Mouse (Mus musculus) lung, adult 2 months (tissue): Measurements from ENCODE around the gene Pamr1. TPM values are rescaled to one million over a fixed set of nuclear protein-coding genes. Genes with fewer than 3 reads are reported as not detected.
A peak's percentile ranks its signal among the peaks of the same experiment; 100 is the strongest.

Experiments used
- DNase-seq: peaks from one replicate; pipeline ENCODE4 v3.0.0; 2022
- H3K4me1 ChIP-seq: fragments of 200-500 bp; 2 replicates; pipeline ENCODE4 v1.6.1; 2011; ENCODE audit warnings: low read length; ENCODE audit not compliant: control insufficient read depth, insufficient read depth
- H3K4me3 ChIP-seq: fragments of 200-500 bp; replicated peaks from 2 replicates; pipeline ENCODE3; 2011; ENCODE audit warnings: low read depth, mild to moderate bottlenecking, control low read depth, low read length; ENCODE audit errors: extremely low read depth
- CTCF ChIP-seq: fragments of 200-500 bp; IDR thresholded peaks from 2 replicates; pipeline ENCODE4 v1.5.1; 2011; ENCODE audit warnings: mild to moderate bottlenecking, low read length, control low read depth; ENCODE audit not compliant: insufficient read depth
- POLR2A ChIP-seq: fragments of 200-500 bp; IDR thresholded peaks from 2 replicates; pipeline ENCODE4 v1.6.1; 2011; ENCODE audit warnings: low read depth, mild to moderate bottlenecking, control low read depth, low read length, borderline replicate concordance; ENCODE audit errors: extremely low read depth
- WGBS: fragments of 180-500 bp; shearing (Covaris S2); methylation state at CpG from one replicate; pipeline ENCODE4 v1.1.7; 2018; 5-methylcytosine and 5-hydroxymethylcytosine counted together
- polyA plus RNA-seq: library from polyadenylated mRNA; depleted of rRNA; stranded (reverse); fragments of >200 nt; gene quantifications from 2 replicates; pipeline ENCODE4 v1.2.3, GENCODE M21; 2012; rRNA removed

Gene Pamr1
- polyA plus RNA-seq, 1 experiment: 13.4 TPM

DNA sequence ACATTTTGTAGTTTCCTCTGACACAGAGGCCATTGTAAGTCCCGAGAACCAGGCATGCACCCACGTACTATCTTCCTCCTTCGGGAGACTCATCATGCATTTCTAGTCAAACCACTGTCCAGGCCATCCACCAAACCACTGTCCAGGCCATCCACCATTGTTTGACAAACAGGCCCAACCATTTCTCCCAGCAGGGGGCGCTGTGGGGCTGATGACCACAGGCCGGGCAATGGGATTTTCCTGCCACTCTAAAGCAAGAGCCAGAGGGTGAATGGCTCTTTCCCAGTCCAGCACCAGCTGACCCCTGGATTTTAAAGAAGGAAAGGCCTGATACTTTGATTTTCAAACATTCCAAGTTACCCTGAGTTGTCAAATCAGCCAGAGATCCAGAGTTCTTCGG is 125.5 kb downstream of the Pamr1 start:
- WGBS: 69% methylated on average over 6 of the region's 6 CpGs
- peak; percentile 73 for DNase-seq
- no peak overlapping the region for H3K4me3 ChIP-seq
- TF ChIP-seq POLR2A: no peak
- peak; percentile 52 for TF ChIP-seq CTCF
- H3K4me1 ChIP-seq: peaks cover 5% of the 10 kb centered on the region; the same call in 1 of the 2 replicates

DNA sequence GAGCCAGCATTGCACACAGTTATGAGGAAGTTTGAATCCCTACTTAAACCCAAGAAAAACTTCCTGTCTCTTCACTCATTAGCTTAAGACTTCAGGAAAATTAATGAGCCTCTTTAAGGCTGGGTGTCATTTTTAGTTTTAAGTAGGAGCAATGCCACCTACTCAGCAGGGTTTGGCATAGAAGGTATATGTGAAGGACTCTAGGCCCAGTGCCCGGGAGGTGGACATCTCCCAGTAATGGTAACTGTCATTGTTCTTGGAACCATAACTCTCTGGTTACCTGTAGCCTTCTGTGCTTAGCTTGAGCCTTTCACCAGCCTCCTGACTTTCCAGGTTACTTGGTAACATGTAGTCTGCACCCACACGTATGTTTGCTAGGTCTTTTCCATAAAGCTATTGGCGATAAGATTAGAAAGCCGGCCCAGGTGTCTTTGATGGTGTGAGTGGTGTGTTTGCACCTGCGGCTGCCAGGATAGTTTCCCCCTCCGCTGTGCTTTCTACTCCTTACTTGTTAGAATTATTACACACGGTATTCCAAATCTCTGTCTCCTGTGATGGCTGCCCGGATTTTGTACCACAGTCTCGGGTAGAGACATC is 127.0 kb downstream of the Pamr1 start:
- no peak for DNase-seq
- H3K4me1 ChIP-seq: peaks cover 5% of the 10 kb centered on the region; the same call in 1 of the 2 replicates
- H3K4me3 ChIP-seq: no peak overlapping the region
- 83% methylated on average over 9 of the region's 9 CpGs for WGBS
- TF ChIP-seq CTCF (no peak), POLR2A (no peak)

DNA sequence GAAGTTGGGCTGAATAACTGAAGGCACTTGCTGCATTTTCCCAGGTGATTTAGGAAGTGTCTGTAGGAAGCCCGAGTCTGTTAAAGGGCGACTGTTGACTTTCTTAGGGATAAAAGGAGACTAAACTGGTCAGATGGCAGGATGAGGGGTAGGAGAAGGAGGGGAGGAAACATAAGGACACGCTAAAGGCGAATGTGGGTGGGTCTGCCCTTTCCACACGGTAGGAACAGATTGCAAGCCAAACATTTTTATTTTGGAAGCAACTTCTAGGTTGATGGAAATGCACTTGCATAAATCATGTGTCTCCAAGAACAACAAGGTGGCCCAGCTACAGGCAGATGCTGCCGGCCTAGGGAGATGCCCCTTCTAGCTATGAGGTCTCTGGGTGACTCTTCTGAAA is 127.6 kb downstream of the Pamr1 start:
- TF ChIP-seq POLR2A: no peak
- TF ChIP-seq CTCF: no peak
- no peak for DNase-seq
- Histone ChIP-seq H3K4me1 (peaks cover 5% of the 10 kb centered on the region; the same call in 1 of the 2 replicates), H3K4me3 (no peak overlapping the region)
- WGBS: 69% methylated on average over 6 of the region's 6 CpGs

DNA sequence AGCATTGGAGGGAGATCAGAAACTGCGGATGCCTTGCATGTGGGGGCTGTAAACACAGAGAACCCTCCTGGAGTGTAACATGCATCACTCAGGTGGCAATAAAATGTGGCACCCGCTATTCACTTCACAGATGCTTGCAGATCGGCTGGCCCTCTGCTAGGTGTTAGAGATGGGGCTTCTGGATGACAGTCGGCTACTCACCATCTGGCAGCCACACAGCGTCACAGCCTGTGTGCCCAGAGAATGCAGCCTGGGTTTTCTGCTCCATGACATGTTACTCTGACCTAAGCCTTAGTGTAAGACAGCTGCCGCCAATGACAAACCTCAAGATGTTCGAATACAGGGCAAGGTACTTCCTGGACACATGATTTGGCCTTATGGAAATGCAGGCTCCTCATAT is 131.5 kb downstream of the Pamr1 start:
- whole genome bisulfite sequencing: 77% methylated on average over 7 of the region's 7 CpGs
- no peak overlapping the region for H3K4me3 ChIP-seq
- H3K4me1 ChIP-seq: no peaks in the 10 kb centered on the region
- DNase-seq: no peak
- no peak for TF ChIP-seq POLR2A
- no peak for TF ChIP-seq CTCF

DNA sequence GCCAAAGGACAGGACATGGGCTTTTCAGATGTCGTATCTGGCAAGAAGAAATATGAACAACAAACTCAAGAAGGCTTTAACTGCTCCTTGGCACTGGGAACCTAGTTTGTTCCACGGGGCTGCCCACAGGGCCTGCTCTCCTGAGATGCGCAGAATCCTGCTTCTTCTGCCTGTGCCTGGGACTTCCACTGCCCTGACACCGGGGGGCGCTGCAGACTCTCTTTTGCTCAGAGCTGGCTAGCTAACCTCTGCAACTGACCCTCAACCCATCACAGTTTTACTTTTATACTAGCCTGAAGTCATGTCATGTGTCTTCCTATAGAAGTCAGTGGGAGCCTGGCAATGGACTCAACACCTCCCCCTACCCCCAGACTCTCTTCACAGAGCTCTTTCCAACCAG is 132.4 kb downstream of the Pamr1 start:
- DNase-seq: peak; percentile 40
- H3K4me3 ChIP-seq: no peak overlapping the region
- peak; percentile 67 for TF ChIP-seq CTCF
- no peak for TF ChIP-seq POLR2A
- H3K4me1 ChIP-seq: no peaks in the 10 kb centered on the region
- WGBS: 47% methylated on average over 5 of the region's 5 CpGs

DNA sequence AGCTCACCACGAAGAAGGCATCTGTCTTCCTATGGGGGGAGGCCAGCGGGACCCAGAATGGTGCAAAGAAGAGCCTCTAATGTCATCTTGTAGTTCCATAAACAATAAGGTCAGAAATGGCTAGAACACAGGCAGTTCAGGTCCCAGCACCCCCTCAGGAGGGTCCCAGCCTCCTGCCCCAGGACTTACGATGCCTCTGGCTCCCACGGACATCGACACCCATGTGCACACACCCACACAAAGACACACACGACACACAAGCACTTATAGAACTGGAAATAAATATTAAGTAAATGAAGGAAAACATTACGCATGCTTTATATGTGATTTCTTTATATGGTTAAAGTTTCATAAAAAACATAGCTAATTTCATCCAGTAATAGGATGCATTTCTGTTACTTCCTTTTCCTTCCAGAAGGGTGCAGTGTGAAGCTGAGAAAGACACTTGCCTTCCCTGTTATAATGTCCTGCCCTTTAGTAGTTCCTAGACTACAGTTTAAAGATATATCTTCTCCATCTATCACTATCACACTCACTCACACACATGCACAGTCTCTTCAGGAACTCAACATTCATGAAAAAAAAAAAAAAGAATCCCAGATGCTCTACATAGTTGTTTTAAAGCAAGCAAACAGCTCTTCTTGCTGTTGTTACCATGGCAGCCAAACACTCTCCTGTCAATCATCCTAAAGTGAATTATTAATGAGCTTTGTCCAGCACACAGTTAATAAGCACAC is 135.7 kb downstream of the Pamr1 start:
- Histone ChIP-seq H3K4me1 (no peaks in the 10 kb centered on the region), H3K4me3 (no peak overlapping the region)
- TF ChIP-seq POLR2A: no peak
- TF ChIP-seq CTCF: no peak
- WGBS: 86% methylated on average over 7 of the region's 7 CpGs
- DNase-seq: no peak

DNA sequence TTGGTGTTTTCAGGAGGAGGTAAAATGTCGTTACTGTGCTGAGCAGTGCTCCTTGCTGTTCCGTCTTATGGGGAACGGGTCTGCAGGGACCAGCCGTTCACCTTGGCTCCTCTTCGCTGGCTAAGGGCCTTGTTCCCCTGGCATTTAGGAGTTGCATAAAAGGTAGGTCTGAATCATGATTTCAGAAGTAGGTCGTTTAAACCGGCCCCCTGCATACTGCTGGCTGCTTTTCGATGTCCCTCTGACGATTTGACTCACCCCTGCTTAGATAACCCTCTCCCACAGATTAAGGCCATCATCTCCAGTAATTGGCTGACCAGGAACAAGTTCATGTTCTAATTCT is 136.3 kb downstream of the Pamr1 start:
- H3K4me1 ChIP-seq: no peaks in the 10 kb centered on the region
- TF ChIP-seq CTCF (no peak), POLR2A (no peak)
- 62% methylated on average over 9 of the region's 9 CpGs for WGBS
- no peak for DNase-seq
- no peak overlapping the region for H3K4me3 ChIP-seq

Other genes with a start within 250 kb of the Pamr1 start
- gene Trim44, start 142.2 kb upstream of the Pamr1 start, polyA plus RNA-seq: 26.9 and 34.2 TPM in 2 replicates
- 6.2 and 6.6 TPM in 2 replicates for gene Fjx1, start 97.5 kb upstream of the Pamr1 start, polyA plus RNA-seq
- 1.4 and 1.5 TPM in 2 replicates for gene Slc1a2, start 108.6 kb downstream of the Pamr1 start, polyA plus RNA-seq